Mouse (Mus musculus) layer of hippocampus, adult 2 months (tissue): Measurements from ENCODE around the gene Aldoart1. TPM values are rescaled to one million over a fixed set of nuclear protein-coding genes. Genes with fewer than 3 reads are reported as not detected.

Experiments used
- DNase-seq, 2 experiments: peaks; one replicate each; pipeline ENCODE4 v3.0.0; 2022; ENCODE audit warnings: low spot score in 2 of 2
- H3K27ac ChIP-seq: fragments of 200-600 bp; 2 replicates; pipeline ENCODE4 v1.8.1; 2022
- H3K4me3 ChIP-seq: fragments of 200-600 bp; 2 replicates; pipeline ENCODE4 v1.8.1; 2022; ENCODE audit warnings: mild to moderate bottlenecking
- CTCF ChIP-seq: fragments of 200-600 bp; conservative IDR thresholded peaks from 2 replicates; pipeline ENCODE4 v1.8.1; 2022; ENCODE audit warnings: antibody characterized with exemption, mild to moderate bottlenecking, moderate library complexity
- long read RNA-seq, 2 experiments: library from polyadenylated mRNA; stranded (forward); transcript quantifications; one replicate each; pipeline ENCODE4 v2.0.0; 2021; ENCODE audit warnings: borderline mapping rate in 2 of 2
- total RNA-seq, 2 experiments: library from RNA; stranded (reverse); gene quantifications; 2 replicates each; pipeline ENCODE4 v1.2.3; 2021

The Aldoart1 gene
- total RNA-seq, result not detected
- long read RNA-seq, experiment 1, result 0 reads
- long read RNA-seq, experiment 2, result 0 reads

- DNase-seq, result no peak
- Histone ChIP-seq H3K4me3 (no peak within 1 kb of the TSS), H3K27ac (no peak within 1 kb of the TSS)
- no peak for TF ChIP-seq CTCF
Measured at GRCm38 (mm10) chr4:72852534-72852933, at the start of gene Aldoart1. Gene Aldoart1 (minus strand): TSS chr4:72852634.

- no peak for DNase-seq
- Histone ChIP-seq H3K4me3 (no peak overlapping the region), H3K27ac (no peak overlapping the region)
- no peak for TF ChIP-seq CTCF
Measured at GRCm38 (mm10) chr4:72901566-72901965, 49.1 kb upstream of the Aldoart1 start.

- TF ChIP-seq CTCF, result no peak
- DNase-seq, result no peak
- Histone ChIP-seq H3K27ac (no peak overlapping the region), H3K4me3 (no peak overlapping the region)
Measured at GRCm38 (mm10) chr4:72865371-72866075, 13.1 kb upstream of the Aldoart1 start.

- TF ChIP-seq CTCF, result no peak
- H3K27ac ChIP-seq, result no peak overlapping the region
- H3K4me3 ChIP-seq, result no peak overlapping the region
- DNase-seq, result no peak
Measured at GRCm38 (mm10) chr4:72844276-72844675, 8.2 kb downstream of the Aldoart1 start.

- TF ChIP-seq CTCF, result no peak
- Histone ChIP-seq H3K27ac (no peak overlapping the region), H3K4me3 (no peak overlapping the region)
- DNase-seq, result no peak
Measured at GRCm38 (mm10) chr4:72843025-72843424, 9.4 kb downstream of the Aldoart1 start.

- Histone ChIP-seq H3K4me3 (no peak overlapping the region), H3K27ac (no peak overlapping the region)
- TF ChIP-seq CTCF, result no peak
- no peak for DNase-seq
Measured at GRCm38 (mm10) chr4:72836430-72836829, 16.0 kb downstream of the Aldoart1 start.

- TF ChIP-seq CTCF, result no peak
- no peak overlapping the region for H3K27ac ChIP-seq
- DNase-seq, result no peak
- no peak overlapping the region for H3K4me3 ChIP-seq
Measured at GRCm38 (mm10) chr4:72835400-72835799, 17.0 kb downstream of the Aldoart1 start.

- TF ChIP-seq CTCF, result no peak
- no peak for DNase-seq
- Histone ChIP-seq H3K27ac (no peak overlapping the region), H3K4me3 (no peak overlapping the region)
Measured at GRCm38 (mm10) chr4:72800816-72801215, 51.6 kb downstream of the Aldoart1 start.
